Mouse (Mus musculus) embryonic facial prominence, embryonic 14.5 days (tissue): ENCODE data around the gene Bsx. TPM values are rescaled to one million over a fixed set of nuclear protein-coding genes. Genes with fewer than 3 reads are reported as not detected.

Experiments used
- ATAC-seq: fragments of 200-750 bp; cut with Nextera tagmentation; 2 replicates; pipeline ENCODE4 v1.8.0; 2017; ENCODE audit warnings: low read depth, moderate number of reproducible peaks, moderate TSS enrichment
- DNase-seq: peaks from one replicate; pipeline ENCODE4 v3.0.0-alpha.2; 2015; ENCODE audit warnings: low spot score
- H3K27ac ChIP-seq: fragments of 300-500 bp; sonication (generic); replicated peaks from 2 replicates; pipeline ENCODE4 v1.5.1; 2014; ENCODE audit warnings: low read depth, mild to moderate bottlenecking, low read length, moderate library complexity
- H3K27me3 ChIP-seq: fragments of 300-500 bp; sonication (generic); replicated peaks from 2 replicates; pipeline ENCODE4 v1.6.1; 2014; ENCODE audit warnings: low read length; ENCODE audit not compliant: control insufficient read depth, insufficient read depth
- H3K36me3 ChIP-seq: fragments of 300-500 bp; sonication (generic); 2 replicates; pipeline ENCODE4 v1.6.1; 2014; ENCODE audit warnings: low read length, mixed read lengths; ENCODE audit not compliant: control insufficient read depth, insufficient read depth
- H3K4me1 ChIP-seq: fragments of 300-500 bp; sonication (generic); 2 replicates; pipeline ENCODE4 v1.6.1; 2014; ENCODE audit warnings: antibody characterized with exemption, low read length; ENCODE audit not compliant: control insufficient read depth, insufficient read depth
- H3K4me2 ChIP-seq: fragments of 300-500 bp; sonication (generic); 2 replicates; pipeline ENCODE4 v1.6.1; 2014; ENCODE audit warnings: low read depth, mild to moderate bottlenecking, low read length, moderate library complexity, mixed read lengths
- H3K4me3 ChIP-seq: fragments of 300-500 bp; sonication (generic); 2 replicates; pipeline ENCODE4 v1.5.1; 2014; ENCODE audit warnings: low read depth, mild to moderate bottlenecking, low read length
- H3K9ac ChIP-seq: fragments of 300-500 bp; sonication (generic); 2 replicates; pipeline ENCODE4 v1.6.1; 2014; ENCODE audit warnings: low read depth, mild to moderate bottlenecking, low read length, moderate library complexity, mixed read lengths
- H3K9me3 ChIP-seq: fragments of 300-500 bp; sonication (generic); 2 replicates; pipeline ENCODE4 v1.6.1; 2016; ENCODE audit warnings: low read length; ENCODE audit not compliant: control insufficient read depth
- WGBS: fragments of 180-500 bp; shearing (Covaris S2); extraction: QIAGEN DNeasy Blood & Tissue Kit; methylation state at CpG from one replicate; pipeline ENCODE4 v1.1.7; 2014; 5-methylcytosine and 5-hydroxymethylcytosine counted together
- polyA plus RNA-seq: library from polyadenylated mRNA; unstranded; fragments of >200 nt; fragmentation: Nextera tagmentation; extraction: Ambion mirVana; gene quantifications from 2 replicates; pipeline ENCODE4 v1.2.1, GENCODE M21; 2014

Bsx gene
- polyA plus RNA-seq, 1 experiment from 2014 or later = not detected

GRCm38 (mm10) chr9:40908915-40909314 is 35.0 kb downstream of the Bsx start:
- Histone ChIP-seq H3K4me1 (no peaks in the 10 kb centered on the region), H3K9me3 (no peaks in the 10 kb centered on the region), H3K4me3 (no peak overlapping the region), H3K9ac (no peak overlapping the region), H3K27ac (no peak overlapping the region), H3K4me2 (no peak overlapping the region), H3K36me3 (no peaks in the 10 kb centered on the region), H3K27me3 (no peaks in the 10 kb centered on the region; the same call in 1 of the 2 replicates)
- no peak for DNase-seq
- WGBS = 45% methylated on average over 7 of the region's 7 CpGs
- ATAC-seq = no peak

- H3K4me3 ChIP-seq = no peak overlapping the region
- H3K36me3 ChIP-seq = no peaks in the 10 kb centered on the region
- no peaks in the 10 kb centered on the region for H3K9me3 ChIP-seq
- H3K9ac ChIP-seq = no peak overlapping the region
- H3K4me2 ChIP-seq = no peak overlapping the region
- H3K4me1 ChIP-seq = no peaks in the 10 kb centered on the region
- ATAC-seq (no peak), DNase-seq (no peak)
- no peak overlapping the region for H3K27ac ChIP-seq
- WGBS = 25% methylated on average over 12 of the region's 12 CpGs
- no peaks in the 10 kb centered on the region for H3K27me3 ChIP-seq
Measured at GRCm38 (mm10) chr9:40917871-40918613, 44.1 kb downstream of the Bsx start.

GRCm38 (mm10) chr9:40927351-40927980 is 53.5 kb downstream of the Bsx start:
- Histone ChIP-seq H3K4me2 (no peak overlapping the region), H3K9me3 (no peaks in the 10 kb centered on the region), H3K4me3 (no peak overlapping the region), H3K9ac (no peak overlapping the region), H3K4me1 (0 out of 2 replicates have a peak, but pooled peaks cover 4% of the 10 kb centered on the region), H3K36me3 (no peaks in the 10 kb centered on the region), H3K27me3 (no peaks in the 10 kb centered on the region), H3K27ac (no peak overlapping the region)
- WGBS = 69% methylated on average over 17 of the region's 17 CpGs
- ATAC-seq = no peak
- DNase-seq = no peak

Other genes starting within 250 kb of the Bsx start
- gene Gm21915, start 203.5 kb upstream of the Bsx start, polyA plus RNA-seq = not detected in 2 replicates
- 51.2 and 58.4 TPM in 2 replicates for gene Clmp, start 188.2 kb upstream of the Bsx start, polyA plus RNA-seq
- 2,298 and 2,577 TPM in 2 replicates for gene Hspa8, start 73.1 kb upstream of the Bsx start, polyA plus RNA-seq
- gene Jhy, start 90.0 kb downstream of the Bsx start, polyA plus RNA-seq = 0.10 and 0.31 TPM in 2 replicates
- 0.39 TPM in 1 of 2 replicates, not detected in the other for gene Crtam, start 130.5 kb downstream of the Bsx start, polyA plus RNA-seq